Mouse (Mus musculus) MN1 (cell line): Measurements from ENCODE around the gene Glis1.

Experiments
- DNase-seq: peaks from one replicate; pipeline ENCODE4 v3.0.0-alpha.2; 2016; ENCODE audit warnings: low spot score

Gene Glis1

GRCm38 (mm10) chr4:107684130-107684529 is 249.7 kb downstream of the Glis1 start, which contains the start of gene Dmrtb1:
Gene Dmrtb1 (minus strand): TSS chr4:107684230.
- DNase-seq, result no peak
